Mouse (Mus musculus) myocyte (in vitro differentiated cells): ENCODE data around the gene Irf2. TPM values are rescaled to one million over a fixed set of nuclear protein-coding genes. Genes with fewer than 3 reads are reported as not detected.
A peak's percentile ranks its signal among the peaks of the same experiment; 100 is the strongest.

Experiments
- H3K27me3 ChIP-seq: one replicate; pipeline ENCODE4 v1.6.1; 2011; ENCODE audit not compliant: control insufficient read depth, insufficient read depth, insufficient read length
- H3K36me3 ChIP-seq: one replicate; pipeline ENCODE4 v1.6.1; 2011; ENCODE audit not compliant: control insufficient read depth, insufficient read depth
- H3K4me2 ChIP-seq: one replicate; pipeline ENCODE4 v1.6.1; 2011; ENCODE audit warnings: low read depth, control low read depth
- H3K4me3 ChIP-seq: one replicate; pipeline ENCODE4 v1.5.1; 2011; ENCODE audit warnings: mild to moderate bottlenecking, control low read depth, moderate library complexity
- H3K79me2 ChIP-seq: one replicate; pipeline ENCODE4 v1.6.1; 2011; ENCODE audit not compliant: control insufficient read depth, insufficient read depth
- H3ac ChIP-seq: one replicate; pipeline ENCODE4 v1.6.1; 2011; ENCODE audit not compliant: control insufficient read depth, insufficient read length
- CEBPB ChIP-seq: IDR thresholded peaks from 2 replicates; pipeline ENCODE4 v1.6.1; 2011; ENCODE audit warnings: mild to moderate bottlenecking, moderate library complexity; ENCODE audit not compliant: poor library complexity, insufficient read depth, severe bottlenecking
- E2F4 ChIP-seq: IDR thresholded peaks from one replicate; pipeline ENCODE4 v1.6.1; 2011; ENCODE audit warnings: mild to moderate bottlenecking, control low read depth, moderate library complexity; ENCODE audit not compliant: insufficient read depth
- MAX ChIP-seq: IDR thresholded peaks from one replicate; pipeline ENCODE4 v1.6.1; 2011; ENCODE audit warnings: low read depth, mild to moderate bottlenecking, control low read depth
- MYOD1 ChIP-seq, 3 experiments: IDR thresholded peaks; one replicate each; pipeline ENCODE4 v1.6.1; 2011; ENCODE audit warnings: control low read depth in 2 of 3, low read depth in 2 of 3, mild to moderate bottlenecking in 2 of 3, moderate library complexity in 1 of 3; ENCODE audit not compliant: insufficient read length in 2 of 3, control insufficient read depth in 1 of 3
- MYOG ChIP-seq, 3 experiments: IDR thresholded peaks; one replicate each; pipeline ENCODE4 v1.6.1; 2011; ENCODE audit warnings: control low read depth in 2 of 3, low read depth in 2 of 3, mild to moderate bottlenecking in 2 of 3; ENCODE audit not compliant: insufficient read length in 2 of 3, control insufficient read depth in 1 of 3, insufficient read depth in 1 of 3
- POLR2A ChIP-seq: IDR thresholded peaks from one replicate; pipeline ENCODE4 v1.6.1; 2011; ENCODE audit warnings: low read depth, mild to moderate bottlenecking, control low read depth, moderate library complexity; ENCODE audit not compliant: insufficient read length
- POLR2AphosphoS2 ChIP-seq: IDR thresholded peaks from one replicate; pipeline ENCODE4 v1.6.1; 2011; ENCODE audit warnings: low read depth, control low read depth; ENCODE audit not compliant: insufficient read length
- REST ChIP-seq: IDR thresholded peaks from one replicate; pipeline ENCODE4 v1.6.1; 2011; ENCODE audit warnings: mild to moderate bottlenecking, control low read depth, moderate library complexity; ENCODE audit not compliant: insufficient read depth, insufficient read length
- SRF ChIP-seq: IDR thresholded peaks from one replicate; pipeline ENCODE4 v1.6.1; 2011; ENCODE audit warnings: low read depth; ENCODE audit not compliant: control insufficient read depth, insufficient read length
- TCF12 ChIP-seq: IDR thresholded peaks from one replicate; pipeline ENCODE4 v1.6.1; 2011; ENCODE audit warnings: mild to moderate bottlenecking, control low read depth; ENCODE audit not compliant: poor library complexity, insufficient read depth, severe bottlenecking
- TCF3 ChIP-seq: IDR thresholded peaks from one replicate; pipeline ENCODE4 v1.6.1; 2011; ENCODE audit warnings: low read depth, control low read depth; ENCODE audit not compliant: insufficient read length
- USF1 ChIP-seq: IDR thresholded peaks from one replicate; pipeline ENCODE4 v1.6.1; 2011; ENCODE audit warnings: low read depth, mild to moderate bottlenecking, control low read depth, moderate library complexity
- polyA plus RNA-seq: library from polyadenylated mRNA; unstranded; fragments of >200 nt; fragmentation: generic; extraction: Trizol; gene quantifications from one replicate; pipeline ENCODE4 v1.2.1, GENCODE M21; 2012; ENCODE audit warnings: missing spikeins

Irf2 gene
- polyA plus RNA-seq, 1 experiment: 8.8 TPM

GRCm38 (mm10) chr8:46859164-46859846 is 119.8 kb downstream of the Irf2 start:
- no peak overlapping the region for H3ac ChIP-seq
- H3K79me2 ChIP-seq: no peaks in the 10 kb centered on the region
- H3K4me2 ChIP-seq: no peak overlapping the region
- H3K36me3 ChIP-seq: no peaks in the 10 kb centered on the region
- H3K4me3 ChIP-seq: no peak overlapping the region
- H3K27me3 ChIP-seq: no peaks in the 10 kb centered on the region
- TF ChIP-seq USF1 (no peak), TCF3 (no peak), SRF (no peak), MYOD1 (IDR thresholded peaks at IDR 0.05; ENCODE audit: control insufficient read depth in 1 of 3, insufficient read length in 2 of 3, low read depth in 2 of 3) (no peak), REST (no peak), CEBPB (no peak), POLR2A (no peak), MYOG (IDR thresholded peaks at IDR 0.05; ENCODE audit: control insufficient read depth in 1 of 3, insufficient read depth in 1 of 3, insufficient read length in 2 of 3, low read depth in 2 of 3) (no peak), E2F4 (no peak), MAX (no peak), POLR2AphosphoS2 (no peak), TCF12 (no peak)

DNA sequence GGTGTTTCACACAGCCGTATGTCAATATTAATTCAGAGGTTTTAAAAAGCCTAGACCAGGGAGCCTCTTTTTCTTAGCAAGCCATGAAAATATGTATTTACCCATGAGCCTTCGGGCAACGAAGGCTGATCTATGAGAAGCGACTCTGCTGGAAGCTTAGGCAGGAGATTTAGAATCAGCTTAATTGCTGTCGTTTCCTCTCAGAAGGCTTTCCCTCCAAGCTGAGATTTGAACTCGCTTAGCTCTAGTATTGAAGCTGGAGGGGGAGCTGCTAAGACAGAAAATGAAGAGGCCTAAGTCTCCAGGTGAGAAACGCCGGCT is 120.3 kb downstream of the Irf2 start:
- H3K4me2 ChIP-seq: no peak overlapping the region
- no peaks in the 10 kb centered on the region for H3K27me3 ChIP-seq
- H3K4me3 ChIP-seq: no peak overlapping the region
- TF ChIP-seq TCF12 (no peak), MAX (no peak), CEBPB (no peak), USF1 (no peak), MYOD1 (IDR thresholded peaks at IDR 0.05; ENCODE audit: control insufficient read depth in 1 of 3, insufficient read length in 2 of 3, low read depth in 2 of 3) (no peak), E2F4 (no peak), POLR2AphosphoS2 (no peak), MYOG (IDR thresholded peaks at IDR 0.05; ENCODE audit: control insufficient read depth in 1 of 3, insufficient read depth in 1 of 3, insufficient read length in 2 of 3, low read depth in 2 of 3) (no peak), REST (no peak)
- H3K79me2 ChIP-seq: no peaks in the 10 kb centered on the region
- H3ac ChIP-seq: no peak overlapping the region
- H3K36me3 ChIP-seq: no peaks in the 10 kb centered on the region

DNA sequence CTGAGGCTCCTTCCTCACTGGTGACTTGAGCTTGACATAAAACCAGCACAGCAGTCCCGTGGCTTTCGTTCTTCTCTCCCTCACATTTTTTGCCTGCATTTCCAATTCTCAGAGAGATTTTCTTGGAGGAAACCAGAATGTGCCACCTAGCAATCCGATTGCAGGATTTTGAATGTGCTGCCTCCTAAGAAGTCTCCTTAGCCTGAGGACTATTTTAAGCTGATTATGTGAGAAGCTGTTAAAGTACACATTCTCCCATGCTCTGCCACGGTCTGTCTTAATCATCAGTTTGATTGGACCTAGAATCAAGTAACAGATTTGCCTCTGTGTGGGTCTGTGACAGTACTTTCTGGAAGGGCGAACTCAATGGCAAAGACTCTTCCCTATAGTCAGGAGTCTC is 123.0 kb downstream of the Irf2 start:
- H3K36me3 ChIP-seq: no peaks in the 10 kb centered on the region
- no peak overlapping the region for H3K4me2 ChIP-seq
- no peaks in the 10 kb centered on the region for H3K27me3 ChIP-seq
- no peak for TF ChIP-seq USF1
- no peak for TF ChIP-seq POLR2AphosphoS2
- TF ChIP-seq E2F4: no peak
- TF ChIP-seq POLR2A: no peak
- no peak for TF ChIP-seq REST
- TF ChIP-seq TCF12: no peak
- TF ChIP-seq SRF: no peak
- no peak for TF ChIP-seq MYOD1 (IDR thresholded peaks at IDR 0.05; ENCODE audit: control insufficient read depth in 1 of 3, insufficient read length in 2 of 3, low read depth in 2 of 3)
- TF ChIP-seq MYOG (IDR thresholded peaks at IDR 0.05; ENCODE audit: control insufficient read depth in 1 of 3, insufficient read depth in 1 of 3, insufficient read length in 2 of 3, low read depth in 2 of 3): no peak
- no peak for TF ChIP-seq TCF3
- no peak for TF ChIP-seq CEBPB
- TF ChIP-seq MAX: no peak
- no peak overlapping the region for H3ac ChIP-seq
- H3K79me2 ChIP-seq: no peaks in the 10 kb centered on the region
- no peak overlapping the region for H3K4me3 ChIP-seq

- no peak overlapping the region for H3K4me2 ChIP-seq
- no peaks in the 10 kb centered on the region for H3K36me3 ChIP-seq
- H3K79me2 ChIP-seq: no peaks in the 10 kb centered on the region
- TF ChIP-seq TCF3 (no peak), MYOD1 (IDR thresholded peaks at IDR 0.05; ENCODE audit: control insufficient read depth in 1 of 3, insufficient read length in 2 of 3, low read depth in 2 of 3) (no peak), MYOG (IDR thresholded peaks at IDR 0.05; ENCODE audit: control insufficient read depth in 1 of 3, insufficient read depth in 1 of 3, insufficient read length in 2 of 3, low read depth in 2 of 3) (no peak), MAX (no peak), USF1 (no peak), CEBPB (0 out of 2 replicates have a peak, but pooled peaks have one; percentile 54), E2F4 (no peak)
- H3K4me3 ChIP-seq: no peak overlapping the region
- no peak overlapping the region for H3ac ChIP-seq
- no peaks in the 10 kb centered on the region for H3K27me3 ChIP-seq
Observed at GRCm38 (mm10) chr8:46865428-46865827, 125.9 kb downstream of the Irf2 start.

GRCm38 (mm10) chr8:46867440-46867839 is 127.9 kb downstream of the Irf2 start:
- TF ChIP-seq MYOD1 (IDR thresholded peaks at IDR 0.05; ENCODE audit: control insufficient read depth in 1 of 3, insufficient read length in 2 of 3, low read depth in 2 of 3) (no peak), TCF12 (no peak), MYOG (IDR thresholded peaks at IDR 0.05; ENCODE audit: control insufficient read depth in 1 of 3, insufficient read depth in 1 of 3, insufficient read length in 2 of 3, low read depth in 2 of 3) (no peak), E2F4 (no peak), SRF (no peak), USF1 (no peak), REST (no peak)
- no peaks in the 10 kb centered on the region for H3K27me3 ChIP-seq
- no peaks in the 10 kb centered on the region for H3K36me3 ChIP-seq
- no peak overlapping the region for H3K4me3 ChIP-seq
- H3ac ChIP-seq: no peak overlapping the region
- no peaks in the 10 kb centered on the region for H3K79me2 ChIP-seq
- H3K4me2 ChIP-seq: peak overlapping the region; percentile 19
